Mouse (Mus musculus): ENCODE measurements at regions not wholly inside any gene's neighbourhood (a gene's known extent, or its start where the extent isn't known, plus 50 kb on each side); places are given as distances from the start of the nearest gene placed in this dataset.
"Not testable (repeated sequence)": the region's sequence is repeated elsewhere in the genome, so short reads cannot be mapped to it uniquely, and the experiment has no call there.

- DNase-seq (ENCODE audit: low spot score): no peak
- H3K36me3 ChIP-seq: no peaks in the 10 kb centered on the region
- H3K27me3 ChIP-seq (ENCODE audit: insufficient read depth, poor library complexity, severe bottlenecking): no peaks in the 10 kb centered on the region
- no peaks in the 10 kb centered on the region for H3K4me1 ChIP-seq (replicated peaks)
- H3K27ac ChIP-seq: no peak overlapping the region
- H3K4me3 ChIP-seq: no peak overlapping the region
- H3K9me3 ChIP-seq: no peaks in the 10 kb centered on the region
- 88% methylated on average over 3 of the region's 3 CpGs for WGBS
Observed at GRCm38 (mm10) chr8:78110003-78110649, 103.0 kb upstream of the Ttc29 start.

- no peaks in the 10 kb centered on the region for H3K36me3 ChIP-seq
- peaks cover 13% of the 10 kb centered on the region for H3K4me1 ChIP-seq (replicated peaks)
- no peak overlapping the region for H3K4me3 ChIP-seq
- no peaks in the 10 kb centered on the region for H3K27me3 ChIP-seq (ENCODE audit: insufficient read depth, poor library complexity, severe bottlenecking)
- no peak for DNase-seq (ENCODE audit: low spot score)
- no peak overlapping the region for H3K27ac ChIP-seq
- WGBS: 52% methylated on average over 12 of the region's 12 CpGs
- no peaks in the 10 kb centered on the region for H3K9me3 ChIP-seq
Observed at GRCm38 (mm10) chr8:78113105-78113504, 100.0 kb upstream of the Ttc29 start.

GRCm38 (mm10) chr8:78114512-78114911 lies 98.6 kb upstream of the Ttc29 start:
- Histone ChIP-seq H3K27ac (no peak overlapping the region), H3K27me3 (ENCODE audit: insufficient read depth, poor library complexity, severe bottlenecking) (no peaks in the 10 kb centered on the region), H3K4me1 (replicated peaks) (peaks cover 13% of the 10 kb centered on the region), H3K36me3 (no peaks in the 10 kb centered on the region), H3K9me3 (no peaks in the 10 kb centered on the region), H3K4me3 (no peak overlapping the region)
- WGBS: 31% methylated on average over 4 of the region's 4 CpGs
- DNase-seq (ENCODE audit: low spot score): no peak

GRCm38 (mm10) chr8:78117191-78117590 lies 95.9 kb upstream of the Ttc29 start:
- Histone ChIP-seq H3K9me3 (no peaks in the 10 kb centered on the region), H3K27ac (peak overlapping the region; percentile 50; the same call in 1 of the 2 replicates), H3K36me3 (no peaks in the 10 kb centered on the region), H3K27me3 (ENCODE audit: insufficient read depth, poor library complexity, severe bottlenecking) (no peaks in the 10 kb centered on the region), H3K4me1 (replicated peaks) (peaks cover 17% of the 10 kb centered on the region), H3K4me3 (no peak overlapping the region)
- no peak for DNase-seq (ENCODE audit: low spot score)

GRCm38 (mm10) chr8:78118493-78118892 lies 94.6 kb upstream of the Ttc29 start:
- WGBS: 91% methylated on average over 9 of the region's 9 CpGs
- Histone ChIP-seq H3K9me3 (no peaks in the 10 kb centered on the region), H3K27ac (no peak overlapping the region), H3K4me1 (replicated peaks) (peaks cover 17% of the 10 kb centered on the region), H3K27me3 (ENCODE audit: insufficient read depth, poor library complexity, severe bottlenecking) (no peaks in the 10 kb centered on the region), H3K4me3 (no peak overlapping the region), H3K36me3 (no peaks in the 10 kb centered on the region)
- DNase-seq (ENCODE audit: low spot score): no peak

- Histone ChIP-seq H3K4me3 (no peak overlapping the region), H3K27ac (no peak overlapping the region), H3K4me1 (replicated peaks) (peaks cover 17% of the 10 kb centered on the region), H3K9me3 (no peaks in the 10 kb centered on the region), H3K36me3 (no peaks in the 10 kb centered on the region), H3K27me3 (ENCODE audit: insufficient read depth, poor library complexity, severe bottlenecking) (no peaks in the 10 kb centered on the region)
- DNase-seq (ENCODE audit: low spot score): no peak
- WGBS: 79% methylated on average over 11 of the region's 11 CpGs
Observed at GRCm38 (mm10) chr8:78119682-78120081, 93.4 kb upstream of the Ttc29 start.

- H3K27ac ChIP-seq: no peak overlapping the region
- 61% methylated on average over 5 of the region's 5 CpGs for WGBS
- peak; percentile 31 for DNase-seq (ENCODE audit: low spot score)
- no peaks in the 10 kb centered on the region for H3K36me3 ChIP-seq
- H3K4me1 ChIP-seq (replicated peaks): peaks cover 4% of the 10 kb centered on the region; the same call in 1 of the 2 replicates
- no peak overlapping the region for H3K4me3 ChIP-seq
- H3K27me3 ChIP-seq (ENCODE audit: insufficient read depth, poor library complexity, severe bottlenecking): no peaks in the 10 kb centered on the region
- H3K9me3 ChIP-seq: no peaks in the 10 kb centered on the region
Observed at GRCm38 (mm10) chr8:78124248-78124647, 88.8 kb upstream of the Ttc29 start.

GRCm38 (mm10) chr8:78127852-78128251 lies 85.2 kb upstream of the Ttc29 start:
- H3K4me1 ChIP-seq (replicated peaks): no peaks in the 10 kb centered on the region
- H3K9me3 ChIP-seq: no peaks in the 10 kb centered on the region
- no peaks in the 10 kb centered on the region for H3K36me3 ChIP-seq
- H3K4me3 ChIP-seq: no peak overlapping the region
- peak; percentile 37 for DNase-seq (ENCODE audit: low spot score)
- no peak overlapping the region for H3K27ac ChIP-seq
- H3K27me3 ChIP-seq (ENCODE audit: insufficient read depth, poor library complexity, severe bottlenecking): no peaks in the 10 kb centered on the region
- WGBS: 16% methylated on average over 2 of the region's 2 CpGs

- no peak for DNase-seq (ENCODE audit: low spot score)
- Histone ChIP-seq H3K9me3 (no peaks in the 10 kb centered on the region), H3K27ac (no peak overlapping the region), H3K4me1 (replicated peaks) (no peaks in the 10 kb centered on the region), H3K4me3 (no peak overlapping the region), H3K36me3 (no peaks in the 10 kb centered on the region), H3K27me3 (ENCODE audit: insufficient read depth, poor library complexity, severe bottlenecking) (no peaks in the 10 kb centered on the region)
- WGBS: 72% methylated on average over 5 of the region's 5 CpGs
Observed at GRCm38 (mm10) chr8:78129061-78129460, 84.0 kb upstream of the Ttc29 start.

- H3K36me3 ChIP-seq; H3K27me3 ChIP-seq (ENCODE audit: insufficient read depth, poor library complexity, severe bottlenecking); DNase-seq (ENCODE audit: low spot score); H3K27ac ChIP-seq; H3K4me1 ChIP-seq (replicated peaks); H3K4me3 ChIP-seq; H3K9me3 ChIP-seq: not testable (repeated sequence)
- 62% methylated on average over 14 of the region's 15 CpGs for WGBS
Observed at GRCm38 (mm10) chr8:78139514-78139913, 73.6 kb upstream of the Ttc29 start.

GRCm38 (mm10) chr8:78147170-78147569 lies 65.9 kb upstream of the Ttc29 start:
- Histone ChIP-seq H3K4me1 (replicated peaks) (0 out of 2 replicates have a peak, but pooled peaks cover 3% of the 10 kb centered on the region), H3K27ac (no peak overlapping the region)
- no peak for DNase-seq (ENCODE audit: low spot score)

GRCm38 (mm10) chr8:78148006-78148405 lies 65.1 kb upstream of the Ttc29 start:
- DNase-seq (ENCODE audit: low spot score): no peak

More at GRCm38 (mm10) chr8:78147170-78147569, 65.9 kb upstream of the Ttc29 start:
- H3K36me3 ChIP-seq: no peaks in the 10 kb centered on the region
- H3K27me3 ChIP-seq (ENCODE audit: insufficient read depth, poor library complexity, severe bottlenecking): no peaks in the 10 kb centered on the region
- no peak overlapping the region for H3K4me3 ChIP-seq
- H3K9me3 ChIP-seq: no peaks in the 10 kb centered on the region
- WGBS: 64% methylated on average over 6 of the region's 6 CpGs

GRCm38 (mm10) chr8:78154873-78155272 lies 58.2 kb upstream of the Ttc29 start:
- WGBS: 50% methylated on average over 8 of the region's 8 CpGs
- Histone ChIP-seq H3K4me1 (replicated peaks) (peaks cover 3% of the 10 kb centered on the region; the same call in 1 of the 2 replicates), H3K4me3 (no peak overlapping the region), H3K9me3 (no peaks in the 10 kb centered on the region), H3K36me3 (no peaks in the 10 kb centered on the region), H3K27me3 (ENCODE audit: insufficient read depth, poor library complexity, severe bottlenecking) (no peaks in the 10 kb centered on the region; the same call in 1 of the 2 replicates), H3K27ac (no peak overlapping the region)
- no peak for DNase-seq (ENCODE audit: low spot score)

More at GRCm38 (mm10) chr8:78148006-78148405, 65.1 kb upstream of the Ttc29 start:
- no peak overlapping the region for H3K4me3 ChIP-seq
- 0 out of 2 replicates have a peak, but pooled peaks cover 3% of the 10 kb centered on the region for H3K4me1 ChIP-seq (replicated peaks)
- H3K36me3 ChIP-seq: no peaks in the 10 kb centered on the region
- 89% methylated on average over 2 of the region's 2 CpGs for WGBS
- H3K9me3 ChIP-seq: no peaks in the 10 kb centered on the region
- no peak overlapping the region for H3K27ac ChIP-seq
- H3K27me3 ChIP-seq (ENCODE audit: insufficient read depth, poor library complexity, severe bottlenecking): no peaks in the 10 kb centered on the region; the same call in 1 of the 2 replicates

Data from hindbrain, embryonic 10.5 days (tissue).